Mouse (Mus musculus) forebrain, embryonic 13.5 days (tissue): Measurements from ENCODE around the gene Faf1. TPM values are rescaled to one million over a fixed set of nuclear protein-coding genes. Genes with fewer than 3 reads are reported as not detected.

Experiments used
- ATAC-seq: fragments of 200-750 bp; cut with Nextera tagmentation; 2 replicates; pipeline ENCODE4 v1.8.0; 2017
- H3K27ac ChIP-seq: fragments of 300-500 bp; sonication (generic); 2 replicates; pipeline ENCODE4 v1.5.1; 2015; ENCODE audit warnings: inconsistent platforms, mild to moderate bottlenecking, moderate library complexity
- H3K27me3 ChIP-seq: fragments of 300-500 bp; sonication (generic); 2 replicates; pipeline ENCODE4 v1.6.1; 2015; ENCODE audit warnings: mild to moderate bottlenecking, inconsistent platforms
- H3K36me3 ChIP-seq: fragments of 300-500 bp; sonication (generic); 2 replicates; pipeline ENCODE4 v1.6.1; 2015; ENCODE audit warnings: mild to moderate bottlenecking, inconsistent platforms; ENCODE audit not compliant: poor library complexity, severe bottlenecking
- H3K4me1 ChIP-seq: fragments of 300-500 bp; sonication (generic); 2 replicates; pipeline ENCODE4 v1.6.1; 2015; ENCODE audit warnings: inconsistent platforms
- H3K4me2 ChIP-seq: fragments of 300-500 bp; sonication (generic); 2 replicates; pipeline ENCODE4 v1.6.1; 2015; ENCODE audit warnings: inconsistent platforms, mild to moderate bottlenecking, moderate library complexity
- H3K4me3 ChIP-seq: fragments of 300-500 bp; sonication (generic); 2 replicates; pipeline ENCODE4 v1.5.1; 2015; ENCODE audit warnings: mild to moderate bottlenecking, inconsistent platforms
- H3K9ac ChIP-seq: fragments of 300-500 bp; sonication (generic); 2 replicates; pipeline ENCODE4 v1.6.1; 2015; ENCODE audit warnings: mild to moderate bottlenecking, inconsistent platforms
- H3K9me3 ChIP-seq: fragments of 300-500 bp; sonication (generic); replicated peaks from 2 replicates; pipeline ENCODE4 v1.6.1; 2016; ENCODE audit warnings: inconsistent platforms
- WGBS: fragments of 180-500 bp; shearing (Covaris S2); methylation state at CpG from one replicate; pipeline ENCODE4 v1.1.7; 2015; 5-methylcytosine and 5-hydroxymethylcytosine counted together
- polyA plus RNA-seq: library from polyadenylated mRNA; unstranded; fragments of >200 nt; fragmentation: Nextera tagmentation; extraction: Ambion mirVana; gene quantifications from 2 replicates; pipeline ENCODE4 v1.2.1, GENCODE M21; 2015

Faf1 gene
- polyA plus RNA-seq, 1 experiment from 2014 or later, result 30.4 TPM

DNA sequence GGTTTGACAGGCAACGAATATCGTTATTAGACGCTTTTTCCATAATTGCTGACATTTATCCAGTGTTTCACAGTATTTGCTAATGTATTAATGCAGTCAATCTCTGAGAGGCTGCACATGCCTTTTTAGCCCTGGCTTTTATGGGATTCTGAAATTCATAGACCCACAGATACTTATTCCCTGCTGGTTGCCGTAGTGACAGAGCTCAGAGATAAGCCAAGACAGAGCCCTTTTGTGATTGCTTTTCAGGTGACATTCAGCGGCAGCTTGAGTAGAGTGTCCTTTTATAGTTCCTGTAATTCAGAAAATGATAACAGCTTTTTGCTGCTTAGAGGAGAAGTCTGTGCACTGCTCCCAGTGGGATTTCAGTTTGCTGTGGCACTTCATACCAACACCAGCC is 130.0 kb downstream of the Faf1 start:
- no peak overlapping the region for H3K9ac ChIP-seq
- peaks cover 6% of the 10 kb centered on the region for H3K4me1 ChIP-seq
- ATAC-seq, result peak; percentile 72
- H3K36me3 ChIP-seq, result no peaks in the 10 kb centered on the region
- no peak overlapping the region for H3K27ac ChIP-seq
- no peak overlapping the region for H3K4me2 ChIP-seq
- H3K9me3 ChIP-seq, result no peaks in the 10 kb centered on the region
- WGBS, result 36% methylated on average over 5 of the region's 5 CpGs
- no peak overlapping the region for H3K4me3 ChIP-seq
- H3K27me3 ChIP-seq, result no peaks in the 10 kb centered on the region

DNA sequence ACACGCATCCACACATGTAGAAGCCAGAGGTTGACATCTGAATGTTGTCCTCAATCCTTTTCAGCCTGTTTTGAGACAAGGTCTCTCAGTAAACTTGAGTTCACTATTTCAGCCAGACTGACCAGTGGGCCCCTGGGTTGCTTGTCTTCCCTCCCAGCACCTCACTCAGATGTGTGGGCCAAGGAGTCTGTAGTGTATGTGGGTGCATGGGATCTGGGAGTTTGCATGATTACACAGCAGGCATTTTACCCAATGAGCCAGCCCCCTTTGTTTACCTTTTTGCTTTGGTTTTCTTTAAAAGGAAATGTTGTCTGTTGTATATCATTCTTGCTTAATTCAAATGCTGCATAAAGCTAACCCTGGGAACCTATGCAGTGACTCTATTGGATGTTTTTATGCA is 138.8 kb downstream of the Faf1 start:
- peak; percentile 51; the same call in 1 of the 2 replicates for ATAC-seq
- Histone ChIP-seq H3K4me2 (no peak overlapping the region), H3K9ac (no peak overlapping the region), H3K36me3 (no peaks in the 10 kb centered on the region), H3K27me3 (no peaks in the 10 kb centered on the region), H3K4me3 (no peak overlapping the region), H3K27ac (no peak overlapping the region; the same call in 1 of the 2 replicates), H3K9me3 (no peaks in the 10 kb centered on the region), H3K4me1 (peaks cover 10% of the 10 kb centered on the region)
- WGBS, result 41% methylated on average over 1 of the region's 1 CpGs

DNA sequence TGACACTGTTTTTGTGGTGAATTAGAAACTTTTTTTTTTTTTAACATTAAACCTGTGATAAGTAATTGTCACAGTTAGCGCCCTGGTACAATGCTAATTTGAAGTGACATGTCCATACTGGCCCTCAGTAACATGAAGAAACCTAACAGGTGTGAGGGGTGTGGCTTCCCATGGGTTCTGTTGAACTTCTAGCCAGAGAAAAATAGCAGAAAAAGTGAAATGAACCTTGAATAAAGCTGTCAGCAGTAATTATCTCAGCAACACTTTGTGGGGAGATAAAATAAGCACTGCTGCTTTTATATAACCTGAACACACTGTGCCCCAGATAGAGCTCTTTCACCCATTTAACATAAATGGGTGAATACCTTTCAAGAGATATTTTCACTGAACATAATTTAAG is 139.2 kb downstream of the Faf1 start:
- Histone ChIP-seq H3K9me3 (no peaks in the 10 kb centered on the region), H3K4me2 (no peak overlapping the region), H3K27ac (no peak overlapping the region), H3K36me3 (no peaks in the 10 kb centered on the region), H3K4me3 (no peak overlapping the region), H3K9ac (no peak overlapping the region), H3K4me1 (peaks cover 12% of the 10 kb centered on the region), H3K27me3 (no peaks in the 10 kb centered on the region)
- WGBS, result 21% methylated on average over 1 of the region's 1 CpGs
- ATAC-seq, result no peak

DNA sequence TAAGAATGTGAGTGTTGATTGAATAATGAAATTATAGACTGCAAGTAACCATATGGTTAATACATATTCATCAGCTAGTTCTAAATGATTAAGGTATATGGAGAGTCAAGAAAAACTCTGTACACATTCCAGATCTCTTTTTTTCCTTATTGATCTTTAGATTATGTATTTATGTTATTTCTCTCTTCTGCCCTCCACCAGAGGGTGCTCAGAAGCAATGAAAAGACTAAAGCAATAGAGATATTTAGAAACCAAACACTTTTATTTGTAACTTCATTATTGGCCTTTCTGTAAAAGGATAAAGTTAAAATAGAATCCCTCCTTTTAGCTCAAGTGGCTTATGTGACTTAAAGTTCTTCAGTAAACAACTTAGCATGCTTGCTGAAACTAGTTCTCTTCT is 143.1 kb downstream of the Faf1 start:
- Histone ChIP-seq H3K4me3 (no peak overlapping the region), H3K27me3 (no peaks in the 10 kb centered on the region), H3K36me3 (no peaks in the 10 kb centered on the region), H3K9me3 (no peaks in the 10 kb centered on the region), H3K4me1 (peaks cover 12% of the 10 kb centered on the region), H3K9ac (no peak overlapping the region), H3K4me2 (no peak overlapping the region), H3K27ac (no peak overlapping the region)
- no peak for ATAC-seq

DNA sequence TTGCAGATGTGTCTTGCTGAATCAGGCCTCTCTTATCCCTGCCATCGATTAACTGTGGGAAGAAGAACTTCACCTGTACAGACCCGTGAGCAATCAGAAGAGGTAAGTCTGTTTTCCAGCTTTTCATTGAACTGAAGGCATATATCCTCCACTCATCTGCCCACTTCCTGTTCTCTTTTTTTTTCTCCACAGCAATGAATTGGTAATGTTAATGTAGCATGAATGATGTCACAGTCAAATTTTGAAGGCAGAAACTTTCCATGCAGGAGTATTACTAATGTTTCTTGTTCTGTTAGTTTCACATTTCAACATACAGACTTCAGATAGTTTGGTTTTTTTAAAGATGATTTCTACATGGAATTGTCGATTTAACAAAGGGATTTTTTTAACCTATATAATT is 153.4 kb downstream of the Faf1 start:
- no peak overlapping the region for H3K9ac ChIP-seq
- WGBS, result 94% methylated on average over 3 of the region's 3 CpGs
- H3K4me3 ChIP-seq, result no peak overlapping the region
- H3K27me3 ChIP-seq, result no peaks in the 10 kb centered on the region
- no peak overlapping the region for H3K27ac ChIP-seq
- no peak overlapping the region for H3K4me2 ChIP-seq
- ATAC-seq, result no peak
- no peaks in the 10 kb centered on the region for H3K9me3 ChIP-seq
- peaks cover 9% of the 10 kb centered on the region; the same call in 1 of the 2 replicates for H3K36me3 ChIP-seq
- H3K4me1 ChIP-seq, result no peaks in the 10 kb centered on the region

DNA sequence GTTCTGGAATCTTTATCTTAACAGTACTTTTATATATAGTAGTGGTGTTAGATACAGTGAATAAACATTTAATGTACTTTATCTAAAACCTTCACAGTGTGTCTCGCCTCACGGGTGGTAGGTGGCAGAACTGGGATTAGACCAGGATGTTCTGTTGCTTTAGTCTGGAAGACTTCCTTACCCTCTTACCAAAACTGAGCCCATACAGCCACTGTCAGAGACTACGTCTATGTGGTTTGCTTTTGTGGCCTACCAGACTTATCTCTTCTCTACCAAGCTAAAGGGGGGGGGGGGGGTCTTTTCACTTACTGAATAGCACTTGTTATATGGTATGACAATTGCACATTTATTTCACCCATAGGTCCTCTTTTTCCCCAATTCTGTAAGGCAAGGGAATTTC is 181.5 kb downstream of the Faf1 start:
- no peak for ATAC-seq

DNA sequence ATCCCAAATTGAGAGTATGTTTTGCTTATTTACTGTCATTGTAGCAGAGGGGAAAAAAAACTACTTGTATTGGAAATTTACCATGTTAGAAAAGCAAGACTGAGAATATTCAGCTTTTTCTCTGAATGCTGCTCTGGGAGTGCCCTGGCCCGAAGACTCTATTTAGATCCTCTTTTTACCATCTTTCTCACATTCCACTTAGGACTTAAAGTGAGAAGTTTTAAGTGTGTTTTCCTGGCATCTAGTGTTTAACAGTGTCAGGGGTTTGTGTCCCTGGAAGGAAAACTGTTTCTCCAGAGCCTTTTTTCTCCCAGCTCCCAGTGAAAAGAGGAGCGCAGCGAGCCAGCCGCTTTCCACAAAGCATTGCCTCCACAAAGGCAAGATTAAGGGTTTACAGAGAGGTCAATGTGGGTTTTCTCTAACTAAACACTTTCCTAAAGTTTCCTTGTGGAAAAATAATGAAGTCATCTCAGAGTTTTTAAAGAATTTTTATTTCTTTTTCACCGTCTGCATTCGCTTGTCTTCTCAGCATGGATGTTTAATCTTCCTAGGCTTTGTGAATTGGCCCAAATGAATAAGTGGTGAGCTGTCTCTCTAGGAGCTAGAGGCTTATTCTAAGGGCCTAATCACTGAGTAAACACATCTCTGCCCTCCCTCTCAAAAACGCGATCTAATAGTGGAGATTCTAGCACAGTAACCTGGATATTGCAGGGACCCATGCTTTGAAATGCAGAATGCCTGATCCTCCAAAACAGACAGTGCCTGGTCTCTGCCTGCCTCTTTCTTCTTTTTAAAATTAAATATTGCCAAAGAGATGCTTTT is 182.4 kb downstream of the Faf1 start:
- WGBS, result 7% methylated on average over 8 of the region's 8 CpGs
- Histone ChIP-seq H3K27me3 (peaks cover 9% of the 10 kb centered on the region; the same call in 1 of the 2 replicates), H3K27ac (peak overlapping the region; percentile 11), H3K9me3 (no peaks in the 10 kb centered on the region), H3K4me3 (no peak overlapping the region), H3K36me3 (0 out of 2 replicates have a peak, but pooled peaks cover 7% of the 10 kb centered on the region), H3K9ac (no peak overlapping the region), H3K4me1 (peaks cover 37% of the 10 kb centered on the region), H3K4me2 (peak overlapping the region; percentile 35)
- no peak for ATAC-seq

More for the DNA sequence above, 181.5 kb downstream of the Faf1 start:
- Histone ChIP-seq H3K9ac (no peak overlapping the region), H3K27me3 (peaks cover 9% of the 10 kb centered on the region; the same call in 1 of the 2 replicates), H3K4me1 (peaks cover 34% of the 10 kb centered on the region), H3K27ac (no peak overlapping the region), H3K9me3 (no peaks in the 10 kb centered on the region), H3K36me3 (0 out of 2 replicates have a peak, but pooled peaks cover 7% of the 10 kb centered on the region), H3K4me2 (no peak overlapping the region), H3K4me3 (no peak overlapping the region)
- 57% methylated on average over 3 of the region's 3 CpGs for WGBS

DNA sequence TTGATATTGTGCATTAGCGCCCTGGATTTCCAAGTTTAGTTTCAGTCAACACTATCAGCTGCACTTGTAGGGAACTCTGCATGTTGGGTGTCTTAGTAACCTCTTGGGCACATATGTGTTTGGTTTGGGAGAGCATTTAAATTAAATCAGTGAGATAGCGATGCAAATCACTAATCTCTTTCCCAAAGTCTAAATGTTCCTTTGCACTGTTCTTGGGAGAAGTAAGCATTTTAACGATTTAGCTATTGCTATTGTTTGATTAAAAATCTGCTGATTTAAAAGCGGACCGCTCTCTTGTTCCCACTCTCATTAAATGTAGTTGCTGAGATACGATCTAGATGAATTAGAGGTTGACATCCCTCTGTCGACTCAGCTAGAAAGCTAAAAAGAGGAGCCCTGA is 183.0 kb downstream of the Faf1 start:
- Histone ChIP-seq H3K4me3 (no peak overlapping the region), H3K9me3 (no peaks in the 10 kb centered on the region), H3K27ac (peak overlapping the region; percentile 11; the same call in 1 of the 2 replicates), H3K36me3 (0 out of 2 replicates have a peak, but pooled peaks cover 7% of the 10 kb centered on the region), H3K9ac (no peak overlapping the region), H3K4me1 (peaks cover 37% of the 10 kb centered on the region), H3K4me2 (peak overlapping the region; percentile 35; the same call in 1 of the 2 replicates), H3K27me3 (peaks cover 9% of the 10 kb centered on the region; the same call in 1 of the 2 replicates)
- no peak for ATAC-seq
- 15% methylated on average over 7 of the region's 7 CpGs for WGBS

DNA sequence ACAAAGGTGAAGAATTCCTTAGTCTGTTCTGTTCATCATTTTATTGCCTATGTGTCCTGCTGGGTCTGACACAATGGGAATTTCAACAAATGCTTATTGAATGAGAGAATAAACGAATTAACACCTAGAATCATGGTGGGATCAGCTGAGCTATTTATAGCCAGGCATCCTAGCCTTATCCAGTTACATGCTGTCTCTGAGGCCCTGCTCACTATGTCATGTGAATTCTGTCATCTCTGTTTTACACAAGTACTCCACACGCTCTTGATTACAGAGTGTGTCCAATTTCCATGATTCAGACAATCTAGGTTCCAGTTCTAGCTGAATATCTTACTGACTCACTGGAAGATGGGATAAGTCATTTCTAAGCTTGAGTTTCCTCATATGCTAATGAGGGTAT is 183.9 kb downstream of the Faf1 start:
- ATAC-seq, result 0 out of 2 replicates have a peak, but pooled peaks have one; percentile 25
- 0 out of 2 replicates have a peak, but pooled peaks cover 7% of the 10 kb centered on the region for H3K36me3 ChIP-seq
- H3K9ac ChIP-seq, result no peak overlapping the region
- WGBS, result 23% methylated on average over 2 of the region's 2 CpGs
- peaks cover 37% of the 10 kb centered on the region for H3K4me1 ChIP-seq
- H3K27ac ChIP-seq, result no peak overlapping the region
- H3K4me2 ChIP-seq, result no peak overlapping the region
- no peak overlapping the region for H3K4me3 ChIP-seq
- no peaks in the 10 kb centered on the region for H3K9me3 ChIP-seq
- peaks cover 9% of the 10 kb centered on the region; the same call in 1 of the 2 replicates for H3K27me3 ChIP-seq

DNA sequence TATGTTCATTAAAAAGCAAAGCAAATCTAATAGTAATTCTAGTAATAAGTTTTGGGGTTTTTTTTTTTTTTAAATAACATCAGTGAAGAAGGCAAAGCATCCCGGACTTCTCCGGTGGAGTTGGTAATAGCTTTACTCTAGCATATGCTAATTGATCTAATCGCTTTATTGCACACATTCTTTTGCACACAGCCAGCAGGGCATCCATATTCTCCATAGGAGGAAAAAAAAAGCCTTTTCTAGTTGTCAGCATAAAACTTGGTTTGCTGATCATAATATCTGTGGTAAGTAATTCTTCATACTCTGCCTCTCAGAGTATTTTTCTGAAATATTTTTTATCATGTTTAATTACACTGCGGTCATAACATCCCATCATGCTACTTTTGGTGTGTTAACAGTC is 185.9 kb downstream of the Faf1 start:
- no peak for ATAC-seq
- Histone ChIP-seq H3K27ac (no peak overlapping the region), H3K4me2 (no peak overlapping the region), H3K27me3 (no peaks in the 10 kb centered on the region; the same call in 1 of the 2 replicates), H3K4me3 (no peak overlapping the region), H3K36me3 (no peaks in the 10 kb centered on the region), H3K4me1 (peaks cover 37% of the 10 kb centered on the region), H3K9ac (no peak overlapping the region), H3K9me3 (no peaks in the 10 kb centered on the region)
- 20% methylated on average over 4 of the region's 4 CpGs for whole genome bisulfite sequencing

DNA sequence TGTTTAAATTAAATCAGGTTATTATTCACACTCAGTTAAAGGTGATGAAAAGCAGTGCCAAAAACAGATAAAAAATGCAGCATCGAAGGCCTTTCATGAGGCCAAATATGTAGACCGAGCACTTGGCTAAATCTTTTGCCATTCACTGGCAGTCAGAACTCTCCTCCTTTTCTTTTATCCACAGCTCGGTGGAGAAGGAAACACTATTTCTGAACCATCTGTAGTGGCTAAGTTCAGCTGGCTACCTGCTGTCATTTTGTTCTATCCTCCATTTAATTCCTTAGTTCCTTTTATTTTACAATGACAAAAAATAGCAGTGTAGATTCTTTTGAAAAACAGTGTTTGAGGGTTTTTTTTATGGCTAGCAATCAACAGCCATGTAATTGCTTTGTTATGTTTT is 186.6 kb downstream of the Faf1 start:
- Histone ChIP-seq H3K4me2 (no peak overlapping the region), H3K9ac (no peak overlapping the region), H3K27me3 (no peaks in the 10 kb centered on the region; the same call in 1 of the 2 replicates), H3K4me3 (no peak overlapping the region), H3K27ac (no peak overlapping the region), H3K4me1 (peaks cover 31% of the 10 kb centered on the region), H3K9me3 (no peaks in the 10 kb centered on the region), H3K36me3 (no peaks in the 10 kb centered on the region)
- peak; percentile 50 for ATAC-seq
- WGBS, result 4% methylated on average over 3 of the region's 3 CpGs

DNA sequence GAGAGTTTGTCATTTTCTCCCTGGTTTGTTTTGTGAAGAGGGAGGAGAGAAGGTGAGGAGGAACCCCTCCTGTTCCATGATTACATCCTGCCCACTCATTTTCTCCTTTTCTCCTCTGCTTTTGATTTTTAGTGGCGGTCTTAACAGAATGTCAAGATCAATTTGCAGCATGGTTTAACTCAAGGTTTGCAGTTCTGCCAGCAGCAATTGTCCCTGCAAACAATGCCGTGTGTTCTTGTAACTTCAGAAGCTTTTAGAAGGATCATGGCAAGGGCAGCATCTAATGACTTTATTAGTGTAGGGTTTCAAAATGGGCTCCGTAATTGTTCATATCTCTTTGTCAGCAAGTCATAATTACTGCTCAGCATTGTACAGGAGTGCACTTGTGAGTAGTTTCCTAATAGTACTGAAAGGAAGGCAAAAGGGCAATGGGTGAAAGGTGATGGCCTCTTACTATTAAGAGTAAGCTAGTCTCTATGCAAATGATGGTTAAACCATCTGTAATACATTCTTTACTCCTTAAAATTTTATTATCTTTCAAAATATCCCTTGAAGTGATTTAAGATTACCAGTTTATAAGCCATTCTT is 192.6 kb downstream of the Faf1 start:
- ATAC-seq, result no peak

More for the DNA sequence above, 192.6 kb downstream of the Faf1 start:
- H3K4me1 ChIP-seq, result peaks cover 11% of the 10 kb centered on the region
- no peak overlapping the region for H3K4me2 ChIP-seq
- 13% methylated on average over 3 of the region's 3 CpGs for WGBS
- H3K36me3 ChIP-seq, result no peaks in the 10 kb centered on the region
- no peak overlapping the region for H3K27ac ChIP-seq
- H3K4me3 ChIP-seq, result no peak overlapping the region
- no peak overlapping the region for H3K9ac ChIP-seq
- no peaks in the 10 kb centered on the region for H3K9me3 ChIP-seq
- H3K27me3 ChIP-seq, result no peaks in the 10 kb centered on the region
